Mouse (Mus musculus) hindbrain, embryonic 15.5 days (tissue): ENCODE results near the gene Rps6kc1. TPM values are rescaled to one million over a fixed set of nuclear protein-coding genes. Genes with fewer than 3 reads are reported as not detected.

Source experiments
- ATAC-seq: fragments of 200-750 bp; cut with Nextera tagmentation; 2 replicates; pipeline ENCODE4 v1.8.0; 2017; ENCODE audit warnings: low read depth, moderate number of reproducible peaks, moderate TSS enrichment; ENCODE audit not compliant: low FRiP score
- H3K27ac ChIP-seq: fragments of 300-500 bp; sonication (generic); replicated peaks from 2 replicates; pipeline ENCODE4 v1.5.1; 2015; ENCODE audit warnings: mild to moderate bottlenecking, inconsistent platforms
- H3K27me3 ChIP-seq: fragments of 300-500 bp; sonication (generic); 2 replicates; pipeline ENCODE4 v1.6.1; 2015; ENCODE audit warnings: control low read depth, inconsistent platforms
- H3K36me3 ChIP-seq: fragments of 300-500 bp; sonication (generic); 2 replicates; pipeline ENCODE4 v1.6.1; 2015; ENCODE audit warnings: control low read depth, inconsistent platforms
- H3K4me1 ChIP-seq: fragments of 300-500 bp; sonication (generic); replicated peaks from 2 replicates; pipeline ENCODE4 v1.6.1; 2015; ENCODE audit warnings: control low read depth, inconsistent platforms
- H3K4me2 ChIP-seq: fragments of 300-500 bp; sonication (generic); 2 replicates; pipeline ENCODE4 v1.6.1; 2015; ENCODE audit warnings: moderate library complexity, mild to moderate bottlenecking, inconsistent platforms
- H3K4me3 ChIP-seq: fragments of 300-500 bp; sonication (generic); 2 replicates; pipeline ENCODE4 v1.5.1; 2015; ENCODE audit warnings: mild to moderate bottlenecking, inconsistent platforms
- H3K9ac ChIP-seq: fragments of 300-500 bp; sonication (generic); 2 replicates; pipeline ENCODE4 v1.6.1; 2015; ENCODE audit warnings: inconsistent platforms
- H3K9me3 ChIP-seq: fragments of 300-500 bp; sonication (generic); 2 replicates; pipeline ENCODE4 v1.6.1; 2016; ENCODE audit warnings: control low read depth, inconsistent platforms
- WGBS: fragments of 180-500 bp; shearing (Covaris S2); methylation state at CpG from one replicate; pipeline ENCODE4 v1.1.7; 2015; 5-methylcytosine and 5-hydroxymethylcytosine counted together
- polyA plus RNA-seq: library from polyadenylated mRNA; unstranded; fragments of >200 nt; fragmentation: Nextera tagmentation; extraction: Ambion mirVana; gene quantifications from 2 replicates; pipeline ENCODE4 v1.2.1, GENCODE M21; 2015

Gene Rps6kc1
- polyA plus RNA-seq, 1 experiment from 2014 or later: 30.4 TPM

- Histone ChIP-seq H3K36me3 (no peaks in the 10 kb centered on the region), H3K4me1 (no peaks in the 10 kb centered on the region), H3K27ac (no peak overlapping the region), H3K9ac (no peak overlapping the region), H3K9me3 (no peaks in the 10 kb centered on the region), H3K4me2 (no peak overlapping the region), H3K4me3 (no peak overlapping the region), H3K27me3 (no peaks in the 10 kb centered on the region)
- ATAC-seq: no peak
- 90% methylated on average over 9 of the region's 9 CpGs for WGBS
These were observed 85.0 kb downstream of the Rps6kc1 start for GRCm38 (mm10) chr1:190826486-190827034.

GRCm38 (mm10) chr1:190823745-190824144, 87.8 kb downstream of the Rps6kc1 start:
- no peak for ATAC-seq
- H3K9me3 ChIP-seq: no peaks in the 10 kb centered on the region
- H3K27ac ChIP-seq: no peak overlapping the region
- no peak overlapping the region for H3K4me3 ChIP-seq
- no peaks in the 10 kb centered on the region for H3K27me3 ChIP-seq
- H3K4me1 ChIP-seq: no peaks in the 10 kb centered on the region
- no peak overlapping the region for H3K9ac ChIP-seq
- H3K36me3 ChIP-seq: no peaks in the 10 kb centered on the region
- 89% methylated on average over 4 of the region's 4 CpGs for WGBS
- no peak overlapping the region for H3K4me2 ChIP-seq

- Histone ChIP-seq H3K36me3 (no peaks in the 10 kb centered on the region), H3K4me2 (no peak overlapping the region), H3K27ac (no peak overlapping the region), H3K4me1 (peaks cover 2% of the 10 kb centered on the region; the same call in 1 of the 2 replicates), H3K4me3 (no peak overlapping the region), H3K9me3 (no peaks in the 10 kb centered on the region), H3K27me3 (no peaks in the 10 kb centered on the region), H3K9ac (no peak overlapping the region)
- ATAC-seq: no peak
- 77% methylated on average over 11 of the region's 11 CpGs for WGBS
These were observed 95.4 kb downstream of the Rps6kc1 start for GRCm38 (mm10) chr1:190816141-190816540.

GRCm38 (mm10) chr1:190810408-190810807, 101.2 kb downstream of the Rps6kc1 start:
- no peak overlapping the region for H3K4me3 ChIP-seq
- WGBS: 81% methylated on average over 6 of the region's 6 CpGs
- H3K36me3 ChIP-seq: no peaks in the 10 kb centered on the region
- ATAC-seq: no peak
- no peak overlapping the region for H3K4me2 ChIP-seq
- peaks cover 15% of the 10 kb centered on the region for H3K4me1 ChIP-seq
- H3K27me3 ChIP-seq: no peaks in the 10 kb centered on the region
- no peaks in the 10 kb centered on the region for H3K9me3 ChIP-seq
- no peak overlapping the region for H3K9ac ChIP-seq
- no peak overlapping the region for H3K27ac ChIP-seq

DNA sequence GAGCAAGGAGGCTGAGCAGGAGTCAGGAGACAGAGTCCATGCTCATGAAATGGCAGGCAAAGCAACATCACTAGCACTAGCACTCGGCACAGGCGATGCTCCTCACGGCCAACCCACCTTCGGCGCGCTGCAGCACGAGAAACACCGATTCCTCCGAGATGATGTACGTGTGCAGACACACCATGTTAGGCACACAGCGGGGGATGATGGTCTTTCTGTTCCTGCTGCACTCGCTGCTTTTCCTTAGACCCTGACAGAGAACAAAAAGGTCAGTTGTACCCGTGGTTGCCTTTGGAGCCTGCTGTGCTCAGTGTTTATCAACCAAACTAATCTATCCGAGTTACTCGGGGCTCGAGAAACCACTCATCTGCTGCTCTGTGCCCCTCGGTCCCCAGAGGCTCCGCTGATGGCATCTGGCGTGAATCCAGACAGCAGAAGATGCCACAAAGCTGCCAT, 102.8 kb downstream of the Rps6kc1 start:
- 11% methylated on average over 19 of the region's 19 CpGs for WGBS
- 0 out of 2 replicates have a peak, but pooled peaks have one; percentile 42 for ATAC-seq
- no peak overlapping the region for H3K9ac ChIP-seq
- no peaks in the 10 kb centered on the region for H3K9me3 ChIP-seq
- H3K36me3 ChIP-seq: no peaks in the 10 kb centered on the region
- H3K4me2 ChIP-seq: peak overlapping the region; percentile 30
- peaks cover 13% of the 10 kb centered on the region for H3K4me1 ChIP-seq
- H3K27me3 ChIP-seq: no peaks in the 10 kb centered on the region
- H3K27ac ChIP-seq: no peak overlapping the region; the same call in 1 of the 2 replicates
- H3K4me3 ChIP-seq: no peak overlapping the region

DNA sequence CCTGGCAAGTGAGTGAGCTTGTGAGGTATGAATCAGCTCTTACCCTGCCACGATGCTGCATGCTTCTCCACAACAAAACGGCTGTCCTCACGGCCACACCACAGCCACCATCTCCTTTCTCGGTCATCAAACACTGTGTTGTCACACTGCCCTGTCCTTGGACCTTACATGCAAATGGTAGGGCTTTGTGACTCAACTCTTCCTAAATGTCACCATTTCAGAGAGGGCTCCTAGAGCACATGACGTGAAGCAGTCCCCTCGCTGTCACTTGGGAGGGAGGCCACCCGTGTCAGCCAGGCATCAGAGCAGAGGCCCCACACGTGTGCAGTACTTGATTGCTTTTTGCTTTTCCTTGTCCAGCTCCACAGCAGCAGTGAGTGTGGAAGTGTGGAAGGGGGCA, 104.8 kb downstream of the Rps6kc1 start:
- H3K27ac ChIP-seq: no peak overlapping the region
- no peak overlapping the region for H3K4me3 ChIP-seq
- no peak for ATAC-seq
- no peaks in the 10 kb centered on the region for H3K27me3 ChIP-seq
- no peaks in the 10 kb centered on the region for H3K9me3 ChIP-seq
- H3K9ac ChIP-seq: no peak overlapping the region
- no peaks in the 10 kb centered on the region for H3K36me3 ChIP-seq
- peaks cover 13% of the 10 kb centered on the region for H3K4me1 ChIP-seq
- 87% methylated on average over 8 of the region's 8 CpGs for whole genome bisulfite sequencing
- H3K4me2 ChIP-seq: no peak overlapping the region

DNA sequence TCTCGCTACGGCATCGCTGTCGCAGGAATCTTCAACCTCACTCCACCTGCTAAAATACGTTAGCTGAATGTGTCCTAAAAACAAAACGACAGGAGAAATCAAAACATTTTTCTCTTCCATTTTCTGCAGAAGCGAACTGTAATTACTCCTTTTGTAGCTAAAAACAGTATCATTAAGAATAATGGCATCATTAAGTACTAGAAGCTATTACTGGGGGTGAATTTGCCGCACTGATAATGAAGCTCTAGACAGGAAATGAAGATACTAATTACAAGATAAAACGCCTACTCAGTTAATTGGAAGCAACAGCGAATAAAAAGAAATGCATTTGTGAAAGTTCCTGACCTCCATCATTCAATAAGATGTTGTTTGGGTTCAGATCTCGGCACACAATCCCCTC, 112.9 kb downstream of the Rps6kc1 start:
- H3K4me3 ChIP-seq: no peak overlapping the region
- H3K4me2 ChIP-seq: no peak overlapping the region
- H3K27me3 ChIP-seq: no peaks in the 10 kb centered on the region
- H3K36me3 ChIP-seq: no peaks in the 10 kb centered on the region
- H3K27ac ChIP-seq: no peak overlapping the region
- no peaks in the 10 kb centered on the region for H3K9me3 ChIP-seq
- no peak overlapping the region for H3K9ac ChIP-seq
- 79% methylated on average over 11 of the region's 11 CpGs for WGBS
- H3K4me1 ChIP-seq: peaks cover 9% of the 10 kb centered on the region
- no peak for ATAC-seq

DNA sequence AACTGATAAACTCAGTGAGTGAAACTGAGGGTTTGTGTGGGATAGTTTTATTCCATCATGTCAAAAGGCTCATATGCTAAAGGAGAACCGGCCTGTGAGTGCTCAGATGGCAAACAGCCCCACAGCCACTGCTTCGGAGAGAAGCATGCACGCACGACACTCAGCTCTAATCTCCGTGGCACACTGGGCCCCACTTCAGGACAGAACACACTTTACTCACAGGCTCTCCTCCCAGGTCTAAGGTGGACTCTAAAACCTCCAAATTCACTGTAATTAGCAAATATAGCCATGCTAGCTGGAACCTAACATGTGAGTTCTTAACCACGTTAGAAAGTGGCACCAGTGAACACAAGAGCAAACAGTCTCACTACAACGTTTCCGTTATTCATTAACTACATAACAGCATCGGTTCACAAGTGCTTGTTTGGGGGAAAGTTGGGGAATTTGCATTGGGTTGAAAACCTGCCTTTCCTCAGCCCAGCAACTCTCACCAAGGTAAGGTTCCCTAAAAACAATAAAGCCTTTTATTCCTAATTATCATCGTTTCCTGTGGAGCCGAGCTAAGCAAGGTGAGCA, 114.0 kb downstream of the Rps6kc1 start:
- Histone ChIP-seq H3K4me3 (no peak overlapping the region), H3K36me3 (no peaks in the 10 kb centered on the region), H3K9me3 (no peaks in the 10 kb centered on the region), H3K27ac (no peak overlapping the region), H3K4me2 (no peak overlapping the region), H3K4me1 (peaks cover 9% of the 10 kb centered on the region), H3K9ac (no peak overlapping the region), H3K27me3 (no peaks in the 10 kb centered on the region)
- ATAC-seq: no peak; the same call in 1 of the 2 replicates
- 66% methylated on average over 11 of the region's 11 CpGs for WGBS

GRCm38 (mm10) chr1:190796745-190797482, 114.7 kb downstream of the Rps6kc1 start:
- Histone ChIP-seq H3K4me1 (peaks cover 9% of the 10 kb centered on the region), H3K36me3 (no peaks in the 10 kb centered on the region), H3K9me3 (no peaks in the 10 kb centered on the region), H3K9ac (no peak overlapping the region), H3K4me3 (no peak overlapping the region), H3K27ac (no peak overlapping the region), H3K27me3 (no peaks in the 10 kb centered on the region), H3K4me2 (no peak overlapping the region)
- peak; percentile 61; the same call in 1 of the 2 replicates for ATAC-seq
- 29% methylated on average over 7 of the region's 7 CpGs for WGBS

DNA sequence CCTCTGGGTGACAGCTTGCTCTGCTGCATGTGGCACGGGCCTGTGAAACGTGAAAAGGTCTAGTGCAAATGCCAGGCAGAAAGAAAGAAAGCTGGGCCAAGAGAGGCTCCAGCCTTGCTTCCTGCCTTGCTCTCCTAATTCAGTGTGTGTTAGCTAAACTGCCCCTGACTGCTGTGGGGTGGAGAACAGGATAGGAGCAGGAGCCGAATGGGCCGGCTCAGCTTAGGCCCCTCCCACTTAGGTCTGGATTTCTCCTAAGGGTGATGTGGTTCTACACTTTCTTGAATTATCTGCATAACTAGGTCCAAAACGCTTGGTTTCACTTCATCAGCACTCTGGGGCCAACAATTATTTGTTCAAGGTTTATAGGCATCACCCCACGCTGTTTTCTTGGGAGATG, 119.9 kb downstream of the Rps6kc1 start:
- Histone ChIP-seq H3K4me3 (no peak overlapping the region), H3K9me3 (no peaks in the 10 kb centered on the region), H3K9ac (no peak overlapping the region), H3K4me2 (no peak overlapping the region), H3K27ac (no peak overlapping the region), H3K4me1 (peaks cover 4% of the 10 kb centered on the region), H3K27me3 (no peaks in the 10 kb centered on the region), H3K36me3 (no peaks in the 10 kb centered on the region)
- WGBS: 74% methylated on average over 6 of the region's 6 CpGs
- no peak for ATAC-seq

- no peak overlapping the region for H3K27ac ChIP-seq
- no peaks in the 10 kb centered on the region for H3K36me3 ChIP-seq
- no peak overlapping the region for H3K4me3 ChIP-seq
- no peaks in the 10 kb centered on the region for H3K9me3 ChIP-seq
- 64% methylated on average over 6 of the region's 6 CpGs for WGBS
- ATAC-seq: no peak
- H3K27me3 ChIP-seq: no peaks in the 10 kb centered on the region
- H3K4me1 ChIP-seq: no peaks in the 10 kb centered on the region
- H3K9ac ChIP-seq: no peak overlapping the region
- H3K4me2 ChIP-seq: no peak overlapping the region
These were observed 120.8 kb downstream of the Rps6kc1 start for GRCm38 (mm10) chr1:190790720-190791119.

GRCm38 (mm10) chr1:190777660-190778059, 133.9 kb downstream of the Rps6kc1 start:
- no peaks in the 10 kb centered on the region for H3K9me3 ChIP-seq

More at GRCm38 (mm10) chr1:190777660-190778059, 133.9 kb downstream of the Rps6kc1 start:
- H3K4me2 ChIP-seq: no peak overlapping the region
- H3K27ac ChIP-seq: no peak overlapping the region
- H3K4me3 ChIP-seq: no peak overlapping the region
- 73% methylated on average over 6 of the region's 6 CpGs for WGBS
- ATAC-seq: no peak
- 0 out of 2 replicates have a peak, but pooled peaks cover 6% of the 10 kb centered on the region for H3K36me3 ChIP-seq
- no peaks in the 10 kb centered on the region for H3K4me1 ChIP-seq
- no peaks in the 10 kb centered on the region for H3K27me3 ChIP-seq
- H3K9ac ChIP-seq: no peak overlapping the region
